Mouse (Mus musculus): ENCODE results near the gene Sowahc.

Sowahc gene

DNA sequence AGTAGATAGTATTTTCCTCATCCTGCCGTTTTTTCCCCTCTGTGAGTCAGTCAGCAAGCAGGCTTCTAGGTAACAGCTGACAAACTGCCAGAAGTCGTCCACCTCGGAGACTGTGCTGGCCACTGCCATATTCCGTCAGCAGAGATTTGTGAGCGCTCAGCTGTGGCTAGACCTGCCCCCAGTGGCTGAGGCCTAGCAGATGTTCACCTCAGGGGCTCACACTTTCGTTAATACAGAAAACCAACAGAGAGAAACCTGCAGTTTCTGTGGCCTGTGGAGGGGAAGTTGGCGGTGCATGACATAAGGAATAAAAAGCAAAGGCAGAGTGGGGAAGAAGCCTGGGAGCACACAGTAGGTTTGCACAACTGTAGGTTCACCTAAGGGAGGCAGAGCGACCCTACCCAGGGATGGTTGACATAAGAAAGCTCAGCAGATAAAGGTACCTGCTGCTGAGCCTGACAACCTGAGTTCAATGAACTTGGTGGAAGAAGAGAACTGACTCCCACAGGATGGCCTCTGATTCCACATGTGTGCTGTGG, 31.9 kb downstream of the Sowahc start:
- DNase-seq (ENCODE audit: low spot score in 2 of 2): no peak

DNA sequence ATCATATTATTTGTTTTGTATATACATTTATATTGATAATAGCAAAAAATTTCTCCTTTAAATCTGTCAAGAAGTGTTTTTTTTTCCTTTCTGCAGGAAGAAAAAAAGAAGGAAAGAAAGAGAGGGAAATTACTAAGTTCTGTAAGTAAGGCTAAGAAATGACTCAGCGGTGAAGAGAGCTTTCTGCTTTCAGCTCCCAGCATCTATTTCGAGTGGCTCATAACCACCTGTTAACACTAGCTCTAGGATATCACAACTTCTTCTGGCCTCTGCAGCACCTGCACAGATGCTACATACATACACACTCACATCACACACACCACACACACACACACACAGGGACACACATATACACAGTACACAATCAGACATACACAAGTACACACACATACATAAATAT, 34.8 kb downstream of the Sowahc start:
- DNase-seq (ENCODE audit: low spot score in 2 of 2): no peak

DNA sequence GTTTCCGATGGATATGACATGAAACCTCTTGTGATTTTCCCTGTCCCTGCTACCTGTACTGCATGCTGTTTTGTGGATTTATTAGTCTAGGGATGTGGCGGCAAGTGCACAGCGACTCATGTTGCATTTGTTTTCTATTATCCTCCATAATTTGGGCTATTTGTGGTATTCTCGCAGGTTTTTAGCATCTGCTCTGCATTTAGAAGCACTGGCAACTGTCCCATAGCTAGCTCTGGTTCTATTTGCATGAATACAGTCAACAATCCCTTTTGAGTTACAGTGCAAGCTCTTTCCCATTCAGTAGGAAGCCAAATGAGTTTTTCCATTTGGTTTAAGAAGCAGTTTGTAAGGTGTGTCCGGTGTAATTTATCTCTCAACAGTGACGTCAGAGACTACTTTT, 37.8 kb downstream of the Sowahc start:
- DNase-seq (ENCODE audit: low spot score in 2 of 2): no peak

DNA sequence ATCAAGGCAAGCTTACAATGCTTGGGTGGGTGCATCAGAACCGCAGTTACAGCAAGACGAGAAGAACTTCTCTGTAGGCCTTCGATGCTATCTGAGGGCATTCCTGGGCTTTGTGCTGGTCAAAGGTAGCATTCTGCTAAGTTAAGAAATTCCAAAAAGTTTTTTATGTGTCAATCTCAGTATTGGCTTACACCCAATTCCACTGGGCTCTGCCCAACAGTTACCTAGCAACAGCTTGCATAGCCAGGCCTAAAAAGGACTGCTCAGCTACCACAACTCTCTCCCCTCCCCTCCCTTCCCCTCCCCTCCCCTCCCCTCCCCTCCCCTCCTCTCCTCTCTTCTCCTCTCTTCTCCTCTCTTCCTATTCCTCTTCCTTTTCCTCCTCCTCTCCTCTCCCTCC, 39.9 kb downstream of the Sowahc start:
- no peak for DNase-seq (ENCODE audit: low spot score in 2 of 2)

DNA sequence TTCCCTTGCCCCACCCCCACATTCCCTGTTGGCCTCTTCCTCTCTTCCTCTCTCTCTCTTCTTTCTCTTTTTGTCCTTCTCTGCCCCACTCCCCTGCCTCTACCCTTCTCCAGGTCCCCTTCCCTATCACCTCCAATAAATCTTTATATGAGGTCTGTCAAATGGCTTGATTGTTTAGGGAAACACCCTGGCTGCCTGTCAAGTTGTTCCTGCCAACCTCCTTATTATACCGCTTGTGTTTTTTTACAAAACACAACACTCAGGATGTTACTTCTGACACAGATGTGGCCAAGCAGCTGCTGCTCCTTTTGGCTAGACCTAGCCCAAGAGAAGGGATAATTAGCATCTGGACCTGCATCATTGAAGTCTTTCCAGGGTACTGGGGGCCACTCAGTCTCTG, 40.3 kb downstream of the Sowahc start:
- DNase-seq (ENCODE audit: low spot score in 2 of 2): no peak

DNA sequence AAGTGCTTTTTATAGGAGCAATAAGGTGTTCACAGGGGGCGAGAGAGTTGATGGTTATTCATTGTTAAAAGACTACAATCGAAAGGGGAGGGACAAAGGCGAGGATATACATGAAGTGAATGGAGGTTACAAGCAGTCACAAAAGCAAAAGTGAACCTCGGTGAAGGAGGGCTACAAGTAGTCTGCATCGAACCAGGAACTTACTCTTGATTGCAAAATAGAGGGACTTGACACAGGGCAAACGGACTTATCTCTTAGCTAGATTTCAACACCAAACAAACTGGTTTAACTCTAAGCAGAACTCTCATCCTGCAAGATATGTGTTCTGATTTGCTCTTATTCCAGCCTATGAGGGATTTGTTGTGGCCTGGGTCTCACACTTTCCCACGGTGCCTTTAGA, 41.2 kb downstream of the Sowahc start:
- no peak for DNase-seq (ENCODE audit: low spot score in 2 of 2)

DNA sequence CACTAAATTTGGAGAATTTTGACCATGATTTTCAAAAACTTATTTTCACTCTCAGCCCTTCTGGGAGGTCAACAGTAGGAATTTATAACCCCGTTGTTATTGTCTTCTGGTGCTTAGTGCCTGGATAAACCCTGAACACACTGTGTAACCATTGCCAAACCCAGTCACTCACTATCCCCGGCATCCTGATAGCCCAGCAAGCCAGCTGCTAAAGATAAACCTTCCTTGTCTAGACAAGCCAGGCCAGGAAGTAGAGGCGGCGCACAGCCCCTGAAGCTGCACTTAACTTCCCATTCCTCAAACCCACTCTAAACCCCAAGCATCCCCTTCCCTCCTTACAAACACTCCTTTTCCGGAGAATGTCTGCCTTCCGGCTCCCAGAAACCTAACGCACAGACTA, 43.3 kb downstream of the Sowahc start:
- no peak for DNase-seq (ENCODE audit: low spot score in 2 of 2)

DNA sequence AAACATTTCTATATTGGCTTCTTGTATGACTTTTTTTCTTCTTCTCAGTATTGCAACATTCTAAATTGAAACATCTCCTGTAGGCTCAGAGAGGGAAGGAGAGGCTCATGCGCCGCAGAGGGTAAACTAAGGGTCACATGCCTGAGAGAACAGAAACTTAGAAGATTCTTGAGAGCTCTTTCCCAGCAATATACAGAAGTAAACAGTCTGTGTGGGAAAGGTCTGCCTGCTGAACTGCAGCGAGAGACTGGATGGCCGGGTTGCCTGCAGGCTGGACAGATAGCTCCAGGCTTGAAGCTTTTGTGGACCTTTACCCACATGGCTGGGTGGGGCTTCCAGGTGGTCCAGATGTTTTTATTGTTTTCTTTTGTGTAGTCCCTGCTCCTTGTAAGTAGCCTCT, 43.9 kb downstream of the Sowahc start:
- DNase-seq (ENCODE audit: low spot score in 2 of 2): no peak

DNA sequence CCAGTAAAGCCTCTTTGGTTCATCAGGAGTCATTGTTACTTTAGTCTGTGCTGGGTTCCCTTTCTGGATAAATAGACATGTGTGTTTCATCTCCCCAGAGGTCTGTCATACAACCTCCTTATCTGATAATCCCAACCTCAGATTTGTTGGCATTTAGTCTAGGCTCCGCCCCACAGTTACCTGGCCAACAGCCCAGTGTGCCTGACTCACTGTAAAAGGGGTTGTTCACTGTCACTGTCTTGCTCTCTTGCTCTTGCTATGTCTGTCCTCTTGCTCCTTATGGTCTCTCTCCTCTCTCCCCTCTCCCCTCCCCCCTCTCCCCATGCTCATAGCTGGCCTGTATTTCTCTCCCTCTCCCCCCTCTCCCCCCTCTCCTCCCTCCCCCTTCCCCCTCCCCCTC, 44.3 kb downstream of the Sowahc start:
- DNase-seq (ENCODE audit: low spot score in 2 of 2): no peak

DNA sequence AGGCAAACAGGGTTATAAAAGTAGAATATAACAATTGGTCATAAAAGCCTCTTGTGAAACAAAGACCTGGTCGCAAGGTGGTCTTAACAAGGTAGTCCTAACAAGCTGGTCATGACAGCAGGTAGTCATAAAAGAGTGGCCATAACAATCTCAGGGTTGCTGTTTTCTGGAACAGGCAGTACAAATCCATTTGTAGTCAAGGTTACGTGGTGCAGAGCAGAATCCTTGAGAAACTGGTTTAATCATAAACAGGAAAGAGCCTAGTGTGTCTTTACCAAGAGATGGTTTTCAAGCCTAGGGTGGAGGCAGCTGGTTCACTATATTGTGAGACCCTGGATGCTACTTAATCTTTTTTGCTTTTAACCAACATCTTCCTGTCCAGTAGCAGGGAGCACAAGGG, 45.5 kb downstream of the Sowahc start:
- DNase-seq (ENCODE audit: low spot score in 2 of 2): no peak

DNA sequence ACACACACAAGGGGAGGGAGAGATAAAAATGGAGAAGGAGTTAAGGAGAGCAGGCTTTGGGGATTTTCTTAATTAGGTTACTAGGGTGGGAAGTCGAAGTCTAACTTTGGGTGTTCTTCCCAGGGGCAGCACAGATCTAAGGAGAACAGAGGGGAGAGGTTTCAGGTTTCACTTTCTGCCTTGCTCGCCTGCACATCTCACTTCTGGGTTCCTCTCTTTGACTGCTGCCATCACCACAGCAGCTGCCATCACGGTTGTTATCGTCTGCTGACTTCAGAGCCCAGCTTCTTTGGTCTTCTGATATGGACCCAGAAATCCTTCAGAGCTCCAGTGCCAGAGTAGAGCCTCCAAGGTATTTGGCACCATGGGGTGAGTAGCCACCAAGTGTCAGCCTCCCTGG, 46.4 kb downstream of the Sowahc start:
- DNase-seq (ENCODE audit: low spot score in 2 of 2): no peak

DNA sequence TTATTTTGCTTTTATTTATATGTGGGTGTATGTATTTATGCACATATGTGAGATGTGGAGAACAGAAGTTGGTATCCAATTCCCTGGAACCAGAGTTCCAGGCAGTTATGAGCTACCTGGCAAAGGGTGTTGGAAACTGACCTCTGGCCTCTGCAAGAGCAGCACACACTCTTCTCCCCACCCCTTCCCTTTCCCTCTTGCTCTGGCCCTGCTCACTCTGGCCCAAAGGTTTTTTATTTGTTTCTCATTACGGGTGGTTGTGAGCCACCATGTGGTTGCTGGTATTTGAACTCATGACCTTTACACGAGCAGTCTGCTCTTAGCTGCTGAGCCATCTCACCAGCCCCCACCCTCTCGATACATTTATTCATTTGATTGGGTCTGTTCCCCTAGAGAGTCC, 47.0 kb downstream of the Sowahc start:
- DNase-seq (ENCODE audit: low spot score in 2 of 2): no peak

DNA sequence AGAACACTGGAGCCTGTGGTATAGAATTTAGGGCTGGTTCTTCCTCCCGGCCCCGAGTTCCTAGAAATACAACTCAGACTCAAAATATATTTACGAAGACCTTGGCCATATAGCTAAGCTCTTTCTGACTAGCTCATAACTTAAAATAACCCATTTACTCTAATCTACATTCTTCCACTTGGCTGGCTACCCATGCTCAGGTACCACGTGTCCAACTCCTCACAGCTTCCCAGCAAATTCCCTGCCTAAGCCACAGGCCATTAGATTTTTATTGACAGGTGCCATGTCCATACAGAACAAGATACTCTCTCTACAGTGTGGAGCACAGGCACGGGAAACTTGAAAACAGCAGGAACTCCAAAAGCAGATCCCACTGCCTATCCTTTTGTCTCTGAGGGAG, 54.0 kb downstream of the Sowahc start:
- DNase-seq (ENCODE audit: low spot score in 2 of 2): no peak

All from frontal cortex, postnatal 14 days (tissue).